Mouse (Mus musculus) limb, embryonic 11.5 days (tissue): ENCODE measurements around the gene Gm10097. TPM values are rescaled to one million over a fixed set of nuclear protein-coding genes. Genes with fewer than 3 reads are reported as not detected.

Source experiments
- ATAC-seq: fragments of 200-750 bp; cut with Nextera tagmentation; 2 replicates; pipeline ENCODE4 v1.8.0; 2017; ENCODE audit warnings: low read depth; ENCODE audit not compliant: insufficient number of reproducible peaks, low FRiP score, low TSS enrichment
- DNase-seq: peaks from one replicate; pipeline ENCODE4 v3.0.0-alpha.2; 2015; ENCODE audit warnings: low spot score
- H3K27ac ChIP-seq: fragments of 300-500 bp; sonication (generic); replicated peaks from 2 replicates; pipeline ENCODE4 v1.5.1; 2014; ENCODE audit warnings: low read depth, mild to moderate bottlenecking, low read length
- H3K27me3 ChIP-seq: fragments of 300-500 bp; sonication (generic); 2 replicates; pipeline ENCODE4 v1.6.1; 2014; ENCODE audit warnings: mild to moderate bottlenecking, low read length, mixed read lengths; ENCODE audit not compliant: control insufficient read depth, insufficient read depth
- H3K36me3 ChIP-seq: fragments of 300-500 bp; sonication (generic); 2 replicates; pipeline ENCODE4 v1.6.1; 2014; ENCODE audit warnings: mild to moderate bottlenecking, low read length, moderate library complexity, mixed read lengths; ENCODE audit not compliant: control insufficient read depth, insufficient read depth
- H3K4me1 ChIP-seq: fragments of 300-500 bp; sonication (generic); 2 replicates; pipeline ENCODE4 v1.6.1; 2014; ENCODE audit warnings: low read length, mixed read lengths; ENCODE audit not compliant: control insufficient read depth, insufficient read depth
- H3K4me2 ChIP-seq: fragments of 300-500 bp; sonication (generic); 2 replicates; pipeline ENCODE4 v1.6.1; 2014; ENCODE audit warnings: low read depth, mild to moderate bottlenecking, moderate library complexity; ENCODE audit not compliant: severe bottlenecking
- H3K4me3 ChIP-seq: fragments of 300-500 bp; sonication (generic); 2 replicates; pipeline ENCODE4 v1.5.1; 2014; ENCODE audit warnings: low read depth, low read length
- H3K9ac ChIP-seq: fragments of 300-500 bp; sonication (generic); 2 replicates; pipeline ENCODE4 v1.6.1; 2014; ENCODE audit warnings: mild to moderate bottlenecking, low read length
- H3K9me3 ChIP-seq: fragments of 300-500 bp; sonication (generic); 2 replicates; pipeline ENCODE4 v1.6.1; 2016; ENCODE audit warnings: low read length; ENCODE audit not compliant: control insufficient read depth
- WGBS: fragments of 180-500 bp; shearing (Covaris S2); extraction: QIAGEN DNeasy Blood & Tissue Kit; methylation state at CpG from one replicate; pipeline ENCODE4 v1.1.7; 2014; 5-methylcytosine and 5-hydroxymethylcytosine counted together
- polyA plus RNA-seq: library from polyadenylated mRNA; unstranded; fragments of >200 nt; fragmentation: Nextera tagmentation; extraction: Ambion mirVana; gene quantifications from 2 replicates; pipeline ENCODE4 v1.2.1, GENCODE M21; 2014

Gm10097 gene
- polyA plus RNA-seq, 1 experiment from 2014 or later: 0.17 TPM

DNA sequence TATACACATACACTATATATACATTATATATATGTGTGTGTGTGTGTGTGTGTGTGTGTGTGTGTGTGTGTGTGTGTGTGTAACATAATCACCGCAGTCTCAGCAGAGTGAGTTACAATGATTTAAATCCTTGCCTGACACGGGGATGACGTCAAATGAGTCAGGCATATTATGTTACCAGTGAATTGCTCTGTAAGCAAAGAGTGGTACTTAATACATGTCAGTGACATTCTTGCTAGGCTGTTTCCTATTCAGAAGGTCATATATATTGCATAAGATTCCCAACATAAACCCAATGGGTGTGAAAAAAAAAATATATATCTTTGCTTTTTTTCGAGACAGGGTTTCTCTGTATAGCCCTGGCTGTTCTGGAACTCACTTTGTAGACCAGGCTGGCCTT, 20.1 kb downstream of the Gm10097 start:
- DNase-seq: no peak
- Histone ChIP-seq H3K4me2 (no peak overlapping the region), H3K4me1 (no peaks in the 10 kb centered on the region), H3K4me3 (no peak overlapping the region), H3K9me3 (no peaks in the 10 kb centered on the region), H3K36me3 (no peaks in the 10 kb centered on the region), H3K27me3 (no peaks in the 10 kb centered on the region), H3K27ac (no peak overlapping the region), H3K9ac (no peak overlapping the region)
- no peak for ATAC-seq
- WGBS: 84% methylated on average over 4 of the region's 4 CpGs

GRCm38 (mm10) chr10:5096996-5097753, 28.2 kb downstream of the Gm10097 start:
- no peak overlapping the region for H3K4me2 ChIP-seq
- no peak overlapping the region for H3K27ac ChIP-seq
- no peak overlapping the region for H3K4me3 ChIP-seq
- no peaks in the 10 kb centered on the region for H3K9me3 ChIP-seq
- no peak for DNase-seq
- WGBS: 64% methylated on average over 10 of the region's 10 CpGs
- no peaks in the 10 kb centered on the region; the same call in 1 of the 2 replicates for H3K36me3 ChIP-seq
- no peaks in the 10 kb centered on the region for H3K4me1 ChIP-seq
- no peak overlapping the region for H3K9ac ChIP-seq
- no peak for ATAC-seq
- no peaks in the 10 kb centered on the region for H3K27me3 ChIP-seq

DNA sequence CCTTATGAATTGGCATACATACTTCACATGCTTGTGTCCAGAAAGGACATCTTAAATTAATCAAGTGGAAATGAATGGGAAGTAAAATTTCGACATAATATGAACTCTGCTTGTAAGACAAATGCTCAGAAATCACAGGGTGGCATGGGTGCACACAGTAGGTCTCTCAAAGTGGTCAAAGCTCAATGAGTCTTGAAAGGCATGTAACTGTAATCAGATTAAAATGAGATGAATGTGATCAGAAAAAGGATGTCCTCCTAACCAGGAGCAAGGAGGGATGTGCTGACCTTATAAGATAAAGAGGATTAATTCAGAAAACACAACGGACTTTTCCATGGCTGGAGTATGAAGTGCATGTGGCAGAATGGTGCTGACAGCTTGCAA, 28.8 kb downstream of the Gm10097 start:
- Histone ChIP-seq H3K27ac (no peak overlapping the region), H3K36me3 (no peaks in the 10 kb centered on the region; the same call in 1 of the 2 replicates), H3K9me3 (no peaks in the 10 kb centered on the region), H3K4me1 (no peaks in the 10 kb centered on the region), H3K9ac (no peak overlapping the region), H3K4me3 (no peak overlapping the region), H3K27me3 (no peaks in the 10 kb centered on the region), H3K4me2 (no peak overlapping the region)
- ATAC-seq (no peak), DNase-seq (no peak)
- 79% methylated on average over 2 of the region's 2 CpGs for WGBS

DNA sequence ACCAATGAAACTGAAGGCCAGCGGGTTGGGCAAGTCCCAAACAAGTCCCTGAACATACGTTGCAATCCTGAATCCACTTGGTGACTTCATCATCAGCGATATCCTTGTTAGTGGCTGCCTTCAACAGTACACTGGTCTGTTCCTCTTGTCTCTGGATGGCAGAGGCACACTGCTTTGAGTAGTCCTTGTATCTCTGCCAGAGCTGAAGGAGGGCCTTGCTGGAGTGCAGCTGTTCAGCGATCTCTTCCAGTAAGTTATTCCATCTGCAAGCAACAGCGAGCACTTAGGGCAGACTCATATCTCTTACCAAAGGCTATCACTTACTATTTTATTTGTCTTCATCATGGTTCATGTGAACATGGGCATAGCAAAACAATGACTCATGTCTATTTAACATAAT, 41.8 kb downstream of the Gm10097 start:
- DNase-seq (no peak), ATAC-seq (no peak)
- Histone ChIP-seq H3K9me3 (no peaks in the 10 kb centered on the region), H3K27ac (no peak overlapping the region), H3K36me3 (0 out of 2 replicates have a peak, but pooled peaks cover 2% of the 10 kb centered on the region), H3K4me3 (no peak overlapping the region), H3K4me2 (no peak overlapping the region), H3K27me3 (no peaks in the 10 kb centered on the region), H3K9ac (no peak overlapping the region), H3K4me1 (no peaks in the 10 kb centered on the region)
- 90% methylated on average over 5 of the region's 5 CpGs for WGBS

DNA sequence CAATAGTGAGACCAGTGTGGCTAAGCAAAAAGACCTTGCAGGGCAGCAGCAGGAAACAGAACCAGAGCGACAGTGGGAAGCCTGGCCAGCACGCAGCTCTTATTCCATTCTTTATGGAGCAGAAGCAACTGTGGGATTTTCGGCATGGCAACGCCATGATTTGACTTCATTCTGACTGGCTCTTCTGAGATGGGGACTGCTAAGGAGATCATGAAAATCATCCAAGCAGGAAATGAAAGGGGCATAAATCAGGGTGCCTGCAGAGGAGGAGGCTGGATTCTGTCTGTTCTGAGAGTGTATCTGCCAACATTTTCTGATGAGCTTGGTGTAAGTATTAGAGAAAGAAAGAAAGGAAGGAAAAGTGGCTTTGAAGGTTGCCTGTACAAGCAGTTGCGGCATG, 47.2 kb downstream of the Gm10097 start:
- H3K9me3 ChIP-seq: no peaks in the 10 kb centered on the region
- no peak for DNase-seq
- no peak overlapping the region for H3K9ac ChIP-seq
- H3K4me2 ChIP-seq: no peak overlapping the region
- H3K36me3 ChIP-seq: no peaks in the 10 kb centered on the region
- ATAC-seq: no peak
- H3K4me1 ChIP-seq: no peaks in the 10 kb centered on the region
- H3K27me3 ChIP-seq: no peaks in the 10 kb centered on the region
- H3K27ac ChIP-seq: no peak overlapping the region
- WGBS: 93% methylated on average over 5 of the region's 5 CpGs
- no peak overlapping the region for H3K4me3 ChIP-seq

GRCm38 (mm10) chr10:5116720-5117119, 47.7 kb downstream of the Gm10097 start:
- no peaks in the 10 kb centered on the region for H3K4me1 ChIP-seq
- no peak overlapping the region for H3K9ac ChIP-seq
- H3K4me3 ChIP-seq: no peak overlapping the region
- no peak overlapping the region for H3K4me2 ChIP-seq
- no peak for DNase-seq
- no peaks in the 10 kb centered on the region for H3K9me3 ChIP-seq
- no peak for ATAC-seq
- H3K36me3 ChIP-seq: no peaks in the 10 kb centered on the region
- no peak overlapping the region for H3K27ac ChIP-seq
- WGBS: 87% methylated on average over 6 of the region's 6 CpGs
- no peaks in the 10 kb centered on the region for H3K27me3 ChIP-seq
